Mouse (Mus musculus) lung, adult 2 months (tissue): ENCODE measurements around the gene Hcn3.

Experiments used
- CTCF ChIP-seq: fragments of 200-500 bp; IDR thresholded peaks from 2 replicates; pipeline ENCODE4 v1.5.1; 2011; ENCODE audit warnings: mild to moderate bottlenecking, low read length, control low read depth; ENCODE audit not compliant: insufficient read depth
- POLR2A ChIP-seq: fragments of 200-500 bp; IDR thresholded peaks from 2 replicates; pipeline ENCODE4 v1.6.1; 2011; ENCODE audit warnings: low read depth, mild to moderate bottlenecking, control low read depth, low read length, borderline replicate concordance; ENCODE audit errors: extremely low read depth

DNA sequence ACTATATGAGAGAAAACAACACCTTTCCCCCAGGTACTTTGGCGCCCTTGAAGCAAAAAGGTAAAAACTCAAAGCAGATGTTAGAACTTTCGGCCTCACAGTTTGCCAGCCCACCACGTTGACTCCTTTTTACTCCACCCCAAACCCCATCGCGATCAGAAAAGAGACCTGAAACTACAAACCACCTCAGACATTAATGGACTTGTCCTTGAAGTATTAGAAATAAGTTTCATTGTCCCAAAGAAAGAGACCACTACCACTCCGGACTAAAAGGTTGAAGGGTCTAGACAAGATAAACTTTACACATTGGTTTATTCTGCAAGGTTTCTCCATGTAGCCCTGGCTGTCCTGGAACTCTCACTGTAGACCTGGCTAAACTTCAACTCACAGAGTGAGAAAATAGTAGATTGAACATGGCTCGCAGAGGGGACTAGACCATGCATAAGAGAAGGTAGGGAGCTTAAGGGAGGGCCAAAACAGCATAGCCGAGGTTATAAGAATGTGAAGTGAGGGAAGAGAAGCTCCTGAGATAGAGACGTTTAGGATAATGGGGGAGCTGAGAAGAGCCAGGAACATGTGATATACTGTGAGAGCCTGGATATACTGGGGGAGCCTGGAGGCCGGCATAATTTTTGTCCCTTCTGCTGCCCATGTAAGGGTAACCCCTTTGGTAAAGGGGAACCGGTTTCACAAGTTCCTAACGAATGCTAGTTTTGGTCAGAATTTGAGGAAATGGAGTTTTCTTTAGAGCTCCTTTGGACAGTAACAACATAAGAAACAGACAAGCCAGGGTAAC lies 57.3 kb downstream of the Hcn3 start:
- TF ChIP-seq CTCF (no peak), POLR2A (no peak)
